Mouse (Mus musculus) stomach, embryonic 16.5 days (tissue): ENCODE measurements around the gene Mtg1. TPM values are rescaled to one million over a fixed set of nuclear protein-coding genes. Genes with fewer than 3 reads are reported as not detected.

Experiments used
- ATAC-seq: fragments of 200-750 bp; cut with Nextera tagmentation; 2 replicates; pipeline ENCODE4 v1.8.0; 2017; ENCODE audit warnings: moderate number of reproducible peaks, moderate TSS enrichment; ENCODE audit not compliant: insufficient read depth, low FRiP score
- H3K27ac ChIP-seq: fragments of 300-500 bp; sonication (generic); 2 replicates; pipeline ENCODE4 v1.5.1; 2014; ENCODE audit warnings: low read length
- H3K27me3 ChIP-seq: fragments of 300-500 bp; sonication (generic); 2 replicates; pipeline ENCODE4 v1.6.1; 2014; ENCODE audit warnings: low read length, control low read depth, mixed read lengths; ENCODE audit not compliant: control insufficient read depth, insufficient read depth
- H3K36me3 ChIP-seq: fragments of 300-500 bp; sonication (generic); 2 replicates; pipeline ENCODE4 v1.6.1; 2014; ENCODE audit warnings: low read length; ENCODE audit not compliant: control insufficient read depth, insufficient read depth
- H3K4me1 ChIP-seq: fragments of 300-500 bp; sonication (generic); 2 replicates; pipeline ENCODE4 v1.6.1; 2014; ENCODE audit warnings: low read length, control low read depth, mixed read lengths; ENCODE audit not compliant: control insufficient read depth, insufficient read depth
- H3K4me2 ChIP-seq: fragments of 300-500 bp; sonication (generic); 2 replicates; pipeline ENCODE4 v1.6.1; 2014; ENCODE audit warnings: low read depth, low read length, mixed read lengths
- H3K4me3 ChIP-seq: fragments of 300-500 bp; sonication (generic); replicated peaks from 2 replicates; pipeline ENCODE4 v1.5.1; 2014; ENCODE audit warnings: mild to moderate bottlenecking, low read length
- H3K9ac ChIP-seq: fragments of 300-500 bp; sonication (generic); 2 replicates; pipeline ENCODE4 v1.6.1; 2014; ENCODE audit warnings: low read length
- H3K9me3 ChIP-seq: fragments of 300-500 bp; sonication (generic); replicated peaks from 2 replicates; pipeline ENCODE4 v1.6.1; 2016; ENCODE audit warnings: low read length, control low read depth; ENCODE audit not compliant: control insufficient read depth
- WGBS: fragments of 180-500 bp; shearing (Covaris S2); extraction: QIAGEN DNeasy Blood & Tissue Kit; methylation state at CpG from one replicate; pipeline ENCODE4 v1.1.7; 2014; 5-methylcytosine and 5-hydroxymethylcytosine counted together
- polyA plus RNA-seq: library from polyadenylated mRNA; unstranded; fragments of >200 nt; fragmentation: Nextera tagmentation; extraction: Ambion mirVana; gene quantifications from 2 replicates; pipeline ENCODE4 v1.2.1, GENCODE M21; 2015

The Mtg1 gene
- 20.2 and 22.8 TPM in 2 replicates for polyA plus RNA-seq

DNA sequence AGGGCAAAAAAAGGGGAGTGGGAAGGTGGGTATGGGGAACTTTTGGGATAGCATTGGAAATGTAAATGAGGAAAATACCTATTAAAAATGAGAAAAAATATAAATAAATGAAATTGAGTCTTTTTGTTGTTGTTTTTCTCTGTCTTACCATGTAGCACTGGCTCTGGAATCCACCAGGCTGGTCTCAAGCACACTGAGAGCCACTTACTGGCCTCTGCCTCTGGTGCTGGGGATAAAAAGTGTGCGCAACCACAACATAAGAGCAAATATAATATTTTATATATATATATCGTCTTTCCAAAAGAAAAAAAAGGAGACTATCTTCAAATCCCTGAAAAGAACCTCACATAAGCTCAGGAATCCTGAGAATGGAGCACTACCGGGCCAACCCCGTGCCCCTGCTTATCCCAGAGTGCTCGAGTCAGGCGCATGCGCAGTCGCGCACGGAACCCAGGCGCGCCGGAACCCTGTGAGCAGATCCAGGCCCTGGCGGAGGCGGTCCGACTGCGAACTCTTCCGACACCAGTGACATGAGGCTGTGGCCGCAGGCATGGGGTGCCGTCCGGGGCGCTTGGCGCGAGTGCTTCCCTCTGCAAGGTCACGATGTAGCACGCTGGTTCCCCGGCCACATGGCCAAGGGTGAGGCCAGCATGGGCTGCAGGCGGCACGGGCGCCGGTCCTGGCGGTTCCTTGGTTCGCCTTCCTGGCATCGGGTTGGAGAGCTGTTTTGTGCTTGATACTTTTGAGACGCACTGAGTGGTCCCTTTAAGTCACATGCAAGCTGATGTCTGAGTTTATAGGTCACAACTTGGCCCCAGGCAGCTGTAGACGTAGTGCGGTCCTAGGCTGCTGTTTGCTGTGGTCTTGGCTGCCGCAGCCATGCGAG is at the start of gene Mtg1:
Mtg1 (plus strand) TSS at position 430 of the 886 bp plus-strand sequence.
- peak within 1 kb of the TSS; percentile 93 for H3K4me3 ChIP-seq
- peaks cover 5% of the 10 kb centered on the region; the same call in 1 of the 2 replicates for H3K4me1 ChIP-seq
- peak within 1 kb of the TSS; percentile 74; the same call in 1 of the 2 replicates for H3K27ac ChIP-seq
- H3K9me3 ChIP-seq, result no peaks in the 10 kb centered on the region
- H3K36me3 ChIP-seq, result peaks cover 2% of the 10 kb centered on the region; the same call in 1 of the 2 replicates
- H3K9ac ChIP-seq, result peak within 1 kb of the TSS; percentile 98
- peak within 1 kb of the TSS; percentile 97 for H3K4me2 ChIP-seq
- peak; percentile 97 for ATAC-seq
- H3K27me3 ChIP-seq, result no peaks in the 10 kb centered on the region
- 2% methylated on average over 39 of the region's 39 CpGs for WGBS

DNA sequence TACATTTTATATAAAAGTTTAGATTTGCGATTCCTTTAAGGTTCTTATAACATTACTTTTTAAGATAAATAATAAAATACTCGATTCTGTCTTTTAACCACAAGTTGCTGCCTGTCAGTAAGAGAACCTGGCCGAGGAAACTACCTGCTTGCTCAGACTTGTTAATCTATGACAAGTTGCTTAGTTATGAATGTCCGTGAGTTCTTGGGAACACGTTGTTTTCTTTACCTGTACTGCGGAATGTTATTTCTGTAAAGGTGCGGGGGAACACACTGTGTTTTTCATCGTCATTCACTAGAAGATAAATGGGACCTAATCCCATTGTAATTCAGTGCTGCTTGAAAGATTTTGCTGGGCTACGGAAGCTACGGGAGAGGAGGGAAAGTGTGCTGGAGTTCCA is 46.8 kb upstream of the Mtg1 start:
- Histone ChIP-seq H3K27me3 (no peaks in the 10 kb centered on the region), H3K9me3 (no peaks in the 10 kb centered on the region), H3K4me3 (no peak overlapping the region), H3K4me1 (0 out of 2 replicates have a peak, but pooled peaks cover 6% of the 10 kb centered on the region), H3K4me2 (no peak overlapping the region), H3K27ac (peak overlapping the region; percentile 34; the same call in 1 of the 2 replicates), H3K9ac (no peak overlapping the region), H3K36me3 (no peaks in the 10 kb centered on the region)
- ATAC-seq, result no peak
- WGBS, result 63% methylated on average over 10 of the region's 10 CpGs

DNA sequence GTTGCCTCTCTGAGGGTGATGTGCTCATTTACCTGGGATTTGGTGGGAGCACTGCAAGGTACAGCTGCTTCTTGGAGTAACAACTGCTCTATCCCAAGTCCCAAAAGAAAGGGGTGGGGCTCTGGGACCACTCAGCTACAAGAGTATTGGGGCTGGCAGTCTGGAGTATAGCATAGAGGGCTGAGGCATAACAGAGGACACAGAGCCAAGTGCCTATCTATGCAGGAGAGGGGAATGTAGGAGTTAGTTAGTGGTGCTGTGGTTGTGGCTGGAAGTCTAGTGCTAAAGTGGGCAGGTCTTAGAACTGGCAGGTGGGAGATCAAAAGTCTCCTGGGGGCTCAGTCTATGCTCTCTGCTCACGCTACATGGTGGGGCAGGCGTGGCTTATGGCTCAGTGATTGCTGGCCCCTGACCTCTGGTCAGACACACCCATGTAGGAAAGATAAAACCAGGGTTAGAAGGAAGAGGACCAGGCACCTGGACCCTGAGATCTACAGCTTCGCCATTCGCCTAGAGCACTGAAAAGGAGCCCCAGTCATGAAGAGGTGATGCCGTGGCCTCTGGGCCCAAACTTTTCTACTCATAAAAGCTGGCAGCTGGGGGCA is 44.3 kb upstream of the Mtg1 start, which contains the start of gene Prap1:
Prap1 (plus strand) TSS at position 472 of the 605 bp plus-strand sequence.
- 59% methylated on average over 5 of the region's 5 CpGs for WGBS
- no peak within 1 kb of the TSS for H3K4me2 ChIP-seq
- H3K4me3 ChIP-seq, result peak within 1 kb of the TSS; percentile 18
- H3K9me3 ChIP-seq, result no peaks in the 10 kb centered on the region
- H3K4me1 ChIP-seq, result 0 out of 2 replicates have a peak, but pooled peaks cover 6% of the 10 kb centered on the region
- no peak within 1 kb of the TSS for H3K9ac ChIP-seq
- H3K27me3 ChIP-seq, result no peaks in the 10 kb centered on the region
- ATAC-seq, result peak; percentile 45; the same call in 1 of the 2 replicates
- no peak within 1 kb of the TSS for H3K27ac ChIP-seq
- H3K36me3 ChIP-seq, result no peaks in the 10 kb centered on the region

DNA sequence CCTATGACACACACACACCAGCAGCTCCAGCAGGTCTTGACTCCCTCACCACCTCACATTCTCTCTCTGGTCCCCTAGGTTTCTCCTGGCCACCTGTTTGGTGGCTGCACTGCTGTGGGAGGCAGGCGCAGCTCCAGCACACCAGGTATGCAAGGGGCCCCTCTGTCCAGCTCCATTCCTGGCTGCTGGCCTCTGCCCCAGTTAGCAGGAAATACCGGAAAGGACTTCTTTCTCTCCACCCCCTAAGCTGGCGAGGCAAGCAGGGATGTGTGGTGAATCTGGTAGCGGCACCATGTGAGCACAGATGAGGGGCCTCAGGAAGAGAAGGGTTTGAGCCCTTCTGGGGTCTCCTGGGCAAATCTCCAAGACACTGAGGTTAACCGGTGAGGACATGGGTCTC is 42.4 kb upstream of the Mtg1 start:
- WGBS, result 45% methylated on average over 5 of the region's 5 CpGs
- Histone ChIP-seq H3K9ac (peak overlapping the region; percentile 32; the same call in 1 of the 2 replicates), H3K36me3 (no peaks in the 10 kb centered on the region), H3K4me2 (no peak overlapping the region), H3K4me1 (0 out of 2 replicates have a peak, but pooled peaks cover 6% of the 10 kb centered on the region), H3K27me3 (no peaks in the 10 kb centered on the region), H3K27ac (no peak overlapping the region), H3K4me3 (no peak overlapping the region), H3K9me3 (no peaks in the 10 kb centered on the region)
- ATAC-seq, result peak; percentile 65

DNA sequence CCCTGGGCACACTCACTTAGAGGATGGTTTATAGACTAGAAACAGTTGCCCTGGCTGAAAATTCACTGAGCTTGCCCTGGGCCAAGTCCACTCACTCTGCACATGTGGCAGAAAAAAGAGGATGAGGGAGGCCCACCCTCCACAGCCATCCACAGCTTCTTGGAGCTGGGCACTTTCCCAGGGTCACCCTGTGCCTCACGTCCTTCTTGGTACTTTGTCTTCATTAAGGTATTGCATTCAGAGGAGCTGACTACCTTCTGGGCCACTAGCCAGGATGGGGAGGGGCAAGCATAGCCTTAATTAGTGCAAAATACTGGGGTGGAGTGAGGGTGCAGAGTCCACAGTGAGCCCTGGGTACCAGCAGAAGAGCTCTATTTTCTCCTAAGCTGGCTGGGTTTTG is 41.8 kb upstream of the Mtg1 start:
- H3K9me3 ChIP-seq, result no peaks in the 10 kb centered on the region
- H3K4me1 ChIP-seq, result 0 out of 2 replicates have a peak, but pooled peaks cover 6% of the 10 kb centered on the region
- H3K27ac ChIP-seq, result no peak overlapping the region
- 22% methylated on average over 1 of the region's 1 CpGs for WGBS
- H3K4me3 ChIP-seq, result no peak overlapping the region
- H3K4me2 ChIP-seq, result no peak overlapping the region
- H3K9ac ChIP-seq, result no peak overlapping the region
- no peaks in the 10 kb centered on the region for H3K27me3 ChIP-seq
- no peaks in the 10 kb centered on the region for H3K36me3 ChIP-seq
- no peak for ATAC-seq

DNA sequence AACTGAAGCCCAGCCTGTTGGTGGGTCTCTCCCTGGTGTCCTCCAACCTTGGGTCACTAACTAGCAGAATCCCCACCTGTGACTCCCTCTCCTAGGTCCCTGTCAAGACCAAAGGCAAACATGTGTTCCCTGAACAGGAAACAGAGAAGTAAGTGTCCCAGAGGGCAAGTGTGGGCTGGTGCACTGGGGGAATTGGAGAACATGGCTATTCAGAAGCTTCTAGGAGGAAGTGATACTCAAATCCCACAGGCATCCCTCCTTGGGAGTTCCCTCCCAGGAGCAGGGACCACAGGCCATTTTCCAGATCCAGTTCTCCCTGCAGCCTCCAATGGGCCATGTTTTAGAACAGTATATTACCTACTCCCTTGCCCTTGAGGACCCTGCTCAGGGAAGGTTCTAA is 41.3 kb upstream of the Mtg1 start:
- Histone ChIP-seq H3K36me3 (no peaks in the 10 kb centered on the region), H3K9ac (no peak overlapping the region), H3K9me3 (no peaks in the 10 kb centered on the region), H3K4me1 (0 out of 2 replicates have a peak, but pooled peaks cover 6% of the 10 kb centered on the region), H3K27me3 (no peaks in the 10 kb centered on the region), H3K27ac (no peak overlapping the region), H3K4me2 (no peak overlapping the region), H3K4me3 (no peak overlapping the region)
- ATAC-seq, result no peak

DNA sequence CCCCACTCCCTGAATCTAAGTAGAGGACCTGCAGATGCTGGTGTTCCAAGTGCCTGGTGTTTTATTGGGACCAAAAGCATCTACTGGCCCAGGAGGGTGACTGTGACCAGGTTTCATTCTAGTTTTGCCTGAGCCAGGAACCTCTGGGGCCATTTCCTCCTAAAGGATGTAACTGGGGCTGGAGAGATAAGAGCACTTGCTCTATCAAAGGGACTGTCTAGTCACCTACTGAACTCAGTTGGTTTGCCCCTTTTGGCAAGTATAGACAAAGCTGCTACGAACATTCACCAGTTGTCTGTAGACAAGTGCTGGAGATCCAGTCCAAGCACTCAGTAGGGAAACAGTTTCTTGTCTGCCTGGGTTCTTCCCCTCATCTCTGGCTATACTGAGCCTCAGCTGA is 38.9 kb upstream of the Mtg1 start:
- Histone ChIP-seq H3K4me3 (no peak overlapping the region), H3K9me3 (no peaks in the 10 kb centered on the region), H3K36me3 (no peaks in the 10 kb centered on the region), H3K9ac (no peak overlapping the region), H3K27ac (no peak overlapping the region), H3K4me2 (no peak overlapping the region), H3K27me3 (no peaks in the 10 kb centered on the region), H3K4me1 (peaks cover 10% of the 10 kb centered on the region; the same call in 1 of the 2 replicates)
- 90% methylated on average over 1 of the region's 1 CpGs for WGBS
- no peak for ATAC-seq

DNA sequence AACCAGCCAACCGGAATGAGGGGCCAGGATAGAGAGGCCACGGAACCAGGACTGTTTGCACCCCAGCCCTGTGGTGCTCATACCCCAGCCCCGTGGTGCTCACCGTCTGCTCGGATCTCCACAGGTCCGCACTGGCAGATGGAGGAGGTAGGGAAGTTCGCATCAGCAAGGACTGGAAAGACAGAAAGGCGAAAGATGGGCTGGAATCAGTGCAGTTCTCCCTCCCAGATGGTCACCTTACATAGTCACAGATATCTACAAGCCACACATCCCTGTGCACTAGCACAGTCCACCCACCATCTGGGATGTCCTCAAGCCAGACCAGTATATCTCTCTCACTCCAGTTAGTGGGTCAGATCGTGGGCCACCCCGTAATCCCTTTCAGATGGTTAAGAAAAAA is 35.9 kb upstream of the Mtg1 start:
- Histone ChIP-seq H3K4me1 (peaks cover 4% of the 10 kb centered on the region; the same call in 1 of the 2 replicates), H3K27me3 (no peaks in the 10 kb centered on the region), H3K36me3 (no peaks in the 10 kb centered on the region; the same call in 1 of the 2 replicates), H3K9me3 (no peaks in the 10 kb centered on the region), H3K4me2 (peak overlapping the region; percentile 78), H3K27ac (no peak overlapping the region; the same call in 1 of the 2 replicates), H3K4me3 (peak overlapping the region; percentile 51), H3K9ac (peak overlapping the region; percentile 74)
- 80% methylated on average over 10 of the region's 10 CpGs for WGBS
- no peak for ATAC-seq
